Mouse (Mus musculus): ENCODE measurements around the gene Gm10272. TPM values are rescaled to one million over a fixed set of nuclear protein-coding genes. Genes with fewer than 3 reads are reported as not detected.
"Not testable (repeated sequence)": the region's sequence is repeated elsewhere in the genome, so short reads cannot be mapped to it uniquely, and the experiment has no call there.

The Gm10272 gene
- polyA plus RNA-seq, 1 experiment from 2014 or later: not detected

DNA sequence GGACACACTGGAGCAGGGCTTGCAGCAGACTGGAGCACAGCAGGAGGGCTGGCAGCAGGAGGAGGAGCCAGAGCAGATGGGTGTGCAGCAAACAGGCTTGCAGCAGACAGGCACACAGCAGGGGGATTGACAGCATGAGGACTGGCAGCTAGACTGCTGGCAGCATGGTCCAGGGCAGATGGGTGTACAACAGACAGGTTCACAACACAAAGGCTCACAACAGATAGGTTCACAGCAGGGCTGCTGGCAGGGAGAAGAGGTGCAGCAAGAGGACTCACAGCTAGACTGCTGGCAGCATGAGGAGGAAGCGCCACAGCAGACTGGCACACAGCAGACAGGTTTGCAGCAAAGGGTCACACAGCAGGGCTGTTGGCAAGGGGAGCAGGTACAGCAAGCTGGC lies 44.3 kb downstream of the Gm10272 start:
- H3K4me1 ChIP-seq (ENCODE audit: control insufficient read depth, insufficient read depth, low read depth, low read length); H3K4me3 ChIP-seq (ENCODE audit: low read length); H3K27me3 ChIP-seq (replicated peaks; ENCODE audit: control insufficient read depth, insufficient read depth, low read length); ATAC-seq; H3K4me2 ChIP-seq (ENCODE audit: low read length); H3K36me3 ChIP-seq (ENCODE audit: control insufficient read depth, insufficient read depth, low read length); H3K27ac ChIP-seq (ENCODE audit: low read depth, low read length); H3K9ac ChIP-seq (ENCODE audit: low read depth, low read length); H3K9me3 ChIP-seq (ENCODE audit: control insufficient read depth, low read length): not testable (repeated sequence)
- 53% methylated on average over 1 of the region's 1 CpGs for WGBS

- WGBS: 80% methylated on average over 1 of the region's 1 CpGs
- not testable (repeated sequence) for H3K27me3 ChIP-seq (replicated peaks; ENCODE audit: control insufficient read depth, insufficient read depth, low read length); H3K4me1 ChIP-seq (ENCODE audit: control insufficient read depth, insufficient read depth, low read depth, low read length); H3K36me3 ChIP-seq (ENCODE audit: control insufficient read depth, insufficient read depth, low read length); H3K9me3 ChIP-seq (ENCODE audit: control insufficient read depth, low read length); ATAC-seq; H3K27ac ChIP-seq (ENCODE audit: low read depth, low read length); H3K9ac ChIP-seq (ENCODE audit: low read depth, low read length); H3K4me2 ChIP-seq (ENCODE audit: low read length); H3K4me3 ChIP-seq (ENCODE audit: low read length)
These were observed 44.8 kb downstream of the Gm10272 start, which contains the start of gene Gm9736 for GRCm38 (mm10) chr10:77751254-77751653. Gene Gm9736 (minus strand): TSS chr10:77751354.

GRCm38 (mm10) chr10:77752312-77752711 lies 45.9 kb downstream of the Gm10272 start:
- WGBS: 55% methylated on average over 3 of the region's 3 CpGs
- H3K4me2 ChIP-seq (ENCODE audit: low read length); H3K27ac ChIP-seq (ENCODE audit: low read depth, low read length); H3K4me3 ChIP-seq (ENCODE audit: low read length); H3K27me3 ChIP-seq (replicated peaks; ENCODE audit: control insufficient read depth, insufficient read depth, low read length); ATAC-seq; H3K9me3 ChIP-seq (ENCODE audit: control insufficient read depth, low read length); H3K4me1 ChIP-seq (ENCODE audit: control insufficient read depth, insufficient read depth, low read depth, low read length); H3K9ac ChIP-seq (ENCODE audit: low read depth, low read length); H3K36me3 ChIP-seq (ENCODE audit: control insufficient read depth, insufficient read depth, low read length): not testable (repeated sequence)

DNA sequence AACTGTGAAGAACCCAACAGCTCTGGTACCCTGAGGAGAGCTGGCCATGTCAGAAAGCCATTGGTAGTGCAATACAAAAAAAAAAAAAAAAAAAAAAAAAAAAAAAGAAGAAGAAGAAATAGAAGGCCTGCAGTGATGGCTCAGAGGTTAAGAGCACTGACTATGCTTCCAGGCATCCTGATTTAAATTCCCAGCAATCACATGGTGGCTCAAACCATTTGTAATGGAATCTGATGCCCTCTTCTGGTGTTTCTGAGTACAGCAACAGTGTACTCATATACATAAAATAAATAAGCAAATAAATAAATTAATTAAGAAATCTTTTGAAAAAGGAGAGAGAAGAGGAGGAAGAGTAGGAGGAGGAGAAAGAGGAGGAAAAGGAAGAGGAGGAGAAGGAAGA lies 47.0 kb downstream of the Gm10272 start:
- Histone ChIP-seq H3K4me3 (ENCODE audit: low read length) (no peak overlapping the region), H3K27ac (ENCODE audit: low read depth, low read length) (no peak overlapping the region), H3K9me3 (ENCODE audit: control insufficient read depth, low read length) (no peaks in the 10 kb centered on the region), H3K4me1 (ENCODE audit: control insufficient read depth, insufficient read depth, low read depth, low read length) (no peaks in the 10 kb centered on the region), H3K9ac (ENCODE audit: low read depth, low read length) (no peak overlapping the region), H3K4me2 (ENCODE audit: low read length) (no peak overlapping the region), H3K36me3 (ENCODE audit: control insufficient read depth, insufficient read depth, low read length) (no peaks in the 10 kb centered on the region), H3K27me3 (replicated peaks; ENCODE audit: control insufficient read depth, insufficient read depth, low read length) (no peaks in the 10 kb centered on the region)
- ATAC-seq: no peak

Other genes with a start within 250 kb of the Gm10272 start
- gene Fam207a, start 190.8 kb upstream of the Gm10272 start, polyA plus RNA-seq (2015; fragmentation: Nextera tagmentation; extraction: Ambion mirVana): 43.5 and 43.8 TPM in 2 replicates
- gene Itgb2, start 176.4 kb upstream of the Gm10272 start, polyA plus RNA-seq (2015; fragmentation: Nextera tagmentation; extraction: Ambion mirVana): 0.92 and 1.1 TPM in 2 replicates
- 84.4 and 88.3 TPM in 2 replicates for gene Pttg1ip, start 124.9 kb upstream of the Gm10272 start, polyA plus RNA-seq (2015; fragmentation: Nextera tagmentation; extraction: Ambion mirVana)
- 303 and 334 TPM in 2 replicates for gene Sumo3, start 100.5 kb upstream of the Gm10272 start, polyA plus RNA-seq (2015; fragmentation: Nextera tagmentation; extraction: Ambion mirVana)
- not detected in 2 replicates for gene Gm49325, start 100.4 kb upstream of the Gm10272 start, polyA plus RNA-seq (2015; fragmentation: Nextera tagmentation; extraction: Ambion mirVana)
- 85.0 and 91.0 TPM in 2 replicates for gene Ube2g2, start 84.4 kb upstream of the Gm10272 start, polyA plus RNA-seq (2015; fragmentation: Nextera tagmentation; extraction: Ambion mirVana)
- 1.3 and 1.6 TPM in 2 replicates for gene Tspear, start 20.1 kb upstream of the Gm10272 start, polyA plus RNA-seq (2015; fragmentation: Nextera tagmentation; extraction: Ambion mirVana)
- gene Gm19402, start 15.9 kb upstream of the Gm10272 start, polyA plus RNA-seq (2015; fragmentation: Nextera tagmentation; extraction: Ambion mirVana): not detected in 2 replicates
- gene Gm9508, start 9.4 kb upstream of the Gm10272 start, polyA plus RNA-seq (2015; fragmentation: Nextera tagmentation; extraction: Ambion mirVana): not detected in 2 replicates
- not detected in 2 replicates for gene Gm10024, start 4.8 kb downstream of the Gm10272 start, polyA plus RNA-seq (2015; fragmentation: Nextera tagmentation; extraction: Ambion mirVana)
- gene Gm10142, start 9.2 kb downstream of the Gm10272 start, polyA plus RNA-seq (2015; fragmentation: Nextera tagmentation; extraction: Ambion mirVana): not detected in 2 replicates
- not detected in 2 replicates for gene Krtap12-1, start 14.0 kb downstream of the Gm10272 start, polyA plus RNA-seq (2015; fragmentation: Nextera tagmentation; extraction: Ambion mirVana)
- gene Gm10100, start 19.9 kb downstream of the Gm10272 start, polyA plus RNA-seq (2015; fragmentation: Nextera tagmentation; extraction: Ambion mirVana): not detected in 2 replicates
- not detected in 2 replicates for gene Gm18596, start 36.0 kb downstream of the Gm10272 start, polyA plus RNA-seq (2015; fragmentation: Nextera tagmentation; extraction: Ambion mirVana)
- not detected in 2 replicates for gene Gm9736, start 44.7 kb downstream of the Gm10272 start, polyA plus RNA-seq (2015; fragmentation: Nextera tagmentation; extraction: Ambion mirVana)
- gene Gm3233, start 53.1 kb downstream of the Gm10272 start, polyA plus RNA-seq (2015; fragmentation: Nextera tagmentation; extraction: Ambion mirVana): not detected in 2 replicates
- gene Gm3238, start 64.7 kb downstream of the Gm10272 start, polyA plus RNA-seq (2015; fragmentation: Nextera tagmentation; extraction: Ambion mirVana): not detected in 2 replicates
- not detected in 2 replicates for gene Gm7138, start 70.3 kb downstream of the Gm10272 start, polyA plus RNA-seq (2015; fragmentation: Nextera tagmentation; extraction: Ambion mirVana)
- not detected in 2 replicates for gene Gm3250, start 75.9 kb downstream of the Gm10272 start, polyA plus RNA-seq (2015; fragmentation: Nextera tagmentation; extraction: Ambion mirVana)
- not detected in 2 replicates for gene Gm7137, start 81.6 kb downstream of the Gm10272 start, polyA plus RNA-seq (2015; fragmentation: Nextera tagmentation; extraction: Ambion mirVana)
- not detected in 2 replicates for gene Gm9639, start 88.5 kb downstream of the Gm10272 start, polyA plus RNA-seq (2015; fragmentation: Nextera tagmentation; extraction: Ambion mirVana)
- gene Gm19668, start 92.5 kb downstream of the Gm10272 start, polyA plus RNA-seq (2015; fragmentation: Nextera tagmentation; extraction: Ambion mirVana): not detected in 2 replicates
- not detected in 2 replicates for gene Gm9507, start 105.2 kb downstream of the Gm10272 start, polyA plus RNA-seq (2015; fragmentation: Nextera tagmentation; extraction: Ambion mirVana)
- gene Gm2696, start 108.1 kb downstream of the Gm10272 start, polyA plus RNA-seq (2015; fragmentation: Nextera tagmentation; extraction: Ambion mirVana): not detected in 2 replicates
- gene Krtap10-4, start 120.5 kb downstream of the Gm10272 start, polyA plus RNA-seq (2015; fragmentation: Nextera tagmentation; extraction: Ambion mirVana): not detected in 2 replicates
- not detected in 2 replicates for gene Krtap10-10, start 129.3 kb downstream of the Gm10272 start, polyA plus RNA-seq (2015; fragmentation: Nextera tagmentation; extraction: Ambion mirVana)
- gene Gm36176, start 140.2 kb downstream of the Gm10272 start, polyA plus RNA-seq (2015; fragmentation: Nextera tagmentation; extraction: Ambion mirVana): not detected in 2 replicates
- gene Gm10318, start 146.2 kb downstream of the Gm10272 start, polyA plus RNA-seq (2015; fragmentation: Nextera tagmentation; extraction: Ambion mirVana): not detected in 2 replicates
- not detected in 2 replicates for gene Gm3285, start 155.3 kb downstream of the Gm10272 start, polyA plus RNA-seq (2015; fragmentation: Nextera tagmentation; extraction: Ambion mirVana)
- gene Lrrc3, start 195.9 kb downstream of the Gm10272 start, polyA plus RNA-seq (2015; fragmentation: Nextera tagmentation; extraction: Ambion mirVana): 23.7 and 25.7 TPM in 2 replicates